In the genomic region with DNA sequence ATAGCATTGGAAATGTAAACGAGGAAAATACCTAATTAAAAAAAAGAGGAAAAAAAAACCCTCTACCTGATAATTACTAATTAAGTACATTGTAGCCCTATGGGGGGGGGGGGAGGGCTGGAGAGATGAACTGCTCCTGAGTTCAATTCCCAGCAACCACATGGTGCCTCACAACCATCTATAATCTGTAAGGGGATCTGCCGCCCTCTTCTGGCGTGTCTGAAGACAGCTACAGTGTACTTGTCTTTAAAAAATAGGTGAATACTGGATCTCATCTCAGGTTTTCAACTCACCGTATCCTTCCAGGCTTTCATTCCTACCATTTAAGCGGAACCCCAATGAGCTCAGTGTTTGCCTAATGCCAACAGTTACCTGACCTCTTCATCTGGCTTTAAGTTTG, we compare ENCODE assay signal across 8 mouse cellular contexts. TPM values are rescaled to one million over a fixed set of nuclear protein-coding genes. Genes with fewer than 3 reads are reported as not detected.
DNase-seq lines count a peak whose midpoint lies in the region; ATAC-seq and TF ChIP-seq lines count a peak whose summit lies in the region.

No protein-coding gene starts in this region.

- no peak overlapping the region for H3K4me3 ChIP-seq in forebrain, embryonic 14.5 days (ENCODE audit: low read depth, low read length)
- no peak overlapping the region for H3K4me3 ChIP-seq in forebrain, embryonic 16.5 days (replicated peaks; ENCODE audit: low read length)
- no peak overlapping the region for H3K4me3 ChIP-seq in lung, embryonic 14.5 days (ENCODE audit: low read depth, low read length)

- H3K36me3 ChIP-seq in forebrain, embryonic 14.5 days (ENCODE audit: control insufficient read depth, insufficient read depth, low read length): peaks cover 28% of the 10 kb centered on the region
- H3K36me3 ChIP-seq in forebrain, embryonic 16.5 days (ENCODE audit: control insufficient read depth, insufficient read depth): peaks cover 10% of the 10 kb centered on the region
- peaks cover 39% of the 10 kb centered on the region for H3K36me3 ChIP-seq in lung, embryonic 14.5 days (ENCODE audit: insufficient read depth)

- H3K4me1 ChIP-seq in forebrain, embryonic 14.5 days (ENCODE audit: control insufficient read depth, insufficient read depth, low read length): no peaks in the 10 kb centered on the region
- H3K4me1 ChIP-seq in forebrain, embryonic 16.5 days (replicated peaks; ENCODE audit: control insufficient read depth, insufficient read depth, low read length): no peaks in the 10 kb centered on the region
- no peaks in the 10 kb centered on the region for H3K4me1 ChIP-seq in lung, embryonic 14.5 days (ENCODE audit: insufficient read depth)

- no peak overlapping the region for H3K27ac ChIP-seq in forebrain, embryonic 14.5 days (ENCODE audit: low read depth, low read length)
- no peak overlapping the region for H3K27ac ChIP-seq in forebrain, embryonic 16.5 days (ENCODE audit: low read length)
- H3K27ac ChIP-seq in lung, embryonic 14.5 days (ENCODE audit: low read depth): no peak overlapping the region

- WGBS in forebrain, embryonic 14.5 days: 33% methylated on average over 5 of the region's 5 CpGs
- WGBS in forebrain, embryonic 16.5 days: 41% methylated on average over 5 of the region's 5 CpGs
- WGBS in lung, embryonic 14.5 days: 40% methylated on average over 4 of the region's 5 CpGs

- no peaks in the 10 kb centered on the region for H3K27me3 ChIP-seq in forebrain, embryonic 14.5 days (replicated peaks; ENCODE audit: control insufficient read depth, insufficient read depth, low read length)
- H3K27me3 ChIP-seq in forebrain, embryonic 16.5 days (replicated peaks; ENCODE audit: control insufficient read depth, insufficient read depth, low read length): no peaks in the 10 kb centered on the region
- no peaks in the 10 kb centered on the region for H3K27me3 ChIP-seq in lung, embryonic 14.5 days (ENCODE audit: insufficient read depth, low read length)

- no peak overlapping the region for H3K4me2 ChIP-seq in forebrain, embryonic 14.5 days (ENCODE audit: low read length)
- H3K4me2 ChIP-seq in forebrain, embryonic 16.5 days (ENCODE audit: low read length): no peak overlapping the region
- no peak overlapping the region for H3K4me2 ChIP-seq in lung, embryonic 14.5 days

- peak; percentile 53; the same call in 1 of the 2 replicates for TF ChIP-seq CTCF in lung, embryonic 14.5 days (IDR thresholded peaks at IDR 0.05; ENCODE audit: low read depth)

- no peak for ATAC-seq in forebrain, embryonic 14.5 days
- no peak for ATAC-seq in forebrain, embryonic 16.5 days
- ATAC-seq in lung, embryonic 14.5 days (ENCODE audit: insufficient read depth): no peak

- H3K9me3 ChIP-seq in forebrain, embryonic 14.5 days (replicated peaks; ENCODE audit: control insufficient read depth, low read length): no peaks in the 10 kb centered on the region
- no peaks in the 10 kb centered on the region for H3K9me3 ChIP-seq in forebrain, embryonic 16.5 days (ENCODE audit: control insufficient read depth, low read length)
- H3K9me3 ChIP-seq in lung, embryonic 14.5 days (ENCODE audit: low read depth, low read length): no peaks in the 10 kb centered on the region

- no peak overlapping the region for H3K9ac ChIP-seq in forebrain, embryonic 14.5 days (ENCODE audit: low read length)
- H3K9ac ChIP-seq in forebrain, embryonic 16.5 days (replicated peaks; ENCODE audit: low read depth, low read length): no peak overlapping the region
- no peak overlapping the region for H3K9ac ChIP-seq in lung, embryonic 14.5 days

- peak; percentile 40 for DNase-seq in forebrain, embryonic 14.5 days (ENCODE audit: low spot score)
- DNase-seq in lung, embryonic 14.5 days: peak; percentile 51
- no peak for DNase-seq in lung, postnatal 25 days (ENCODE audit: low spot score)
- DNase-seq in adipocyte (ENCODE audit: low spot score): peak; percentile 46
- peak; percentile 55 for DNase-seq in induced T-regulatory cell, adult 2 months (ENCODE audit: low read depth)
- DNase-seq in thymus, postnatal 36 days: peak; percentile 39 to 48
- no peak for DNase-seq in left cerebral cortex, adult 9 months (ENCODE audit: low spot score in 2 of 2)

RNA-seq across cellular contexts. Expression of a gene that starts 5.3 kb away (rescaled TPM):
- 36.7 and 41.8 TPM in 2 replicates for polyA plus RNA-seq in forebrain, embryonic 14.5 days (2014; fragmentation: Nextera tagmentation; extraction: Ambion mirVana)
- polyA plus RNA-seq in forebrain, embryonic 16.5 days (2015; fragmentation: Nextera tagmentation; extraction: Ambion mirVana): 30.1 and 31.1 TPM in 2 replicates
- polyA plus RNA-seq in lung, embryonic 14.5 days (2014; fragmentation: Nextera tagmentation; extraction: Ambion mirVana): 61.6 and 65.8 TPM in 2 replicates

RNA-seq across cellular contexts. Expression of a gene that starts 5.4 kb away (rescaled TPM):
- polyA plus RNA-seq in forebrain, embryonic 14.5 days (2014; fragmentation: Nextera tagmentation; extraction: Ambion mirVana): 4.0 and 4.1 TPM in 2 replicates
- 4.9 and 5.2 TPM in 2 replicates for polyA plus RNA-seq in forebrain, embryonic 16.5 days (2015; fragmentation: Nextera tagmentation; extraction: Ambion mirVana)
- polyA plus RNA-seq in lung, embryonic 14.5 days (2014; fragmentation: Nextera tagmentation; extraction: Ambion mirVana): 12.3 and 14.0 TPM in 2 replicates

RNA-seq across cellular contexts. Expression of a gene that starts 48.7 kb away (rescaled TPM):
- polyA plus RNA-seq in forebrain, embryonic 14.5 days (2014; fragmentation: Nextera tagmentation; extraction: Ambion mirVana): 61.8 and 116 TPM in 2 replicates
- polyA plus RNA-seq in forebrain, embryonic 16.5 days (2015; fragmentation: Nextera tagmentation; extraction: Ambion mirVana): 156 and 201 TPM in 2 replicates
- 15.9 and 19.6 TPM in 2 replicates for polyA plus RNA-seq in lung, embryonic 14.5 days (2014; fragmentation: Nextera tagmentation; extraction: Ambion mirVana)

Comparison
In these comparisons a context has a peak if more than half of its experiments do, and no peak if none do; other contexts are left out.
1. DNase-seq: peak in forebrain, embryonic 14.5 days (single experiment), lung, embryonic 14.5 days (single experiment), adipocyte (single experiment), induced T-regulatory cell, adult 2 months (single experiment) and thymus, postnatal 36 days (2 of 2); none in lung, postnatal 25 days (single experiment) and left cerebral cortex, adult 9 months (0 of 2).